Mouse (Mus musculus): Measurements from ENCODE around the gene Spry2. TPM values are rescaled to one million over a fixed set of nuclear protein-coding genes. Genes with fewer than 3 reads are reported as not detected.

Spry2 gene
- polyA plus RNA-seq, 1 experiment from 2014 or later, result 35.6 TPM

GRCm38 (mm10) chr14:105851359-105852067 lies 45.1 kb downstream of the Spry2 start:
- Histone ChIP-seq H3K9ac (no peak overlapping the region), H3K4me2 (replicated peaks) (0 out of 2 replicates have a peak overlapping the region, but pooled peaks have one; percentile 21), H3K27me3 (no peaks in the 10 kb centered on the region), H3K9me3 (replicated peaks) (no peaks in the 10 kb centered on the region), H3K27ac (peak overlapping the region; percentile 64), H3K36me3 (no peaks in the 10 kb centered on the region), H3K4me3 (no peak overlapping the region), H3K4me1 (peaks cover 5% of the 10 kb centered on the region; the same call in 1 of the 2 replicates)
- 17% methylated on average over 7 of the region's 7 CpGs for WGBS
- ATAC-seq (ENCODE audit: low FRiP score), result peak; percentile 92

Other genes starting within 250 kb of the Spry2 start
- gene Trim52, start 209.4 kb upstream of the Spry2 start, polyA plus RNA-seq (2016; fragmentation: Nextera tagmentation; extraction: Ambion mirVana), result not detected in 2 replicates